ENCODE assay signal across 20 mouse cellular contexts in genomic region chr7:125958856-125959255, GRCm38 (mm10).
A peak's percentile ranks its signal among the peaks of the same experiment; 100 is the strongest.
DNase-seq lines count a peak whose midpoint lies in the region; ATAC-seq and TF ChIP-seq lines count a peak whose summit lies in the region.
"Had no signal": no experiment of that assay in that cellular context is flagged by ENCODE, and none has a peak within 500 bp of the region (broad histone marks: within the 10 kb centered on the region; RNA-seq: fewer than 3 reads in every experiment).

No protein-coding gene starts in this region.

- no peaks in the 10 kb centered on the region for H3K36me3 ChIP-seq in midbrain, embryonic 11.5 days (ENCODE audit: control insufficient read depth, insufficient read depth, low read length)
- H3K36me3 ChIP-seq in midbrain, embryonic 15.5 days (replicated peaks) = no peaks in the 10 kb centered on the region
- H3K36me3 ChIP-seq in limb, embryonic 10.5 days = no peaks in the 10 kb centered on the region
- H3K36me3 ChIP-seq in intestine, postnatal 0 days (ENCODE audit: control insufficient read depth, insufficient read depth) = no peaks in the 10 kb centered on the region
- H3K36me3 ChIP-seq: embryonic facial prominence, embryonic 13.5 days; forebrain, embryonic 12.5 days; forebrain, embryonic 15.5 days; hindbrain, embryonic 12.5 days; hindbrain, embryonic 15.5 days had no signal

- ATAC-seq in midbrain, embryonic 11.5 days (ENCODE audit: low FRiP score) = no peak
- ATAC-seq in midbrain, embryonic 15.5 days (replicated peaks) = no peak
- ATAC-seq in intestine, postnatal 0 days = no peak
- no peak for ATAC-seq in activated CD4-positive, CD25-positive, alpha-beta regulatory T cell, adult 4 months
- ATAC-seq: forebrain, embryonic 15.5 days had no signal

- no peak overlapping the region for H3K27ac ChIP-seq in midbrain, embryonic 11.5 days (ENCODE audit: low read depth, low read length)
- H3K27ac ChIP-seq in midbrain, embryonic 15.5 days = no peak overlapping the region
- H3K27ac ChIP-seq in limb, embryonic 10.5 days = 0 out of 2 replicates have a peak overlapping the region, but pooled peaks have one; percentile 5
- no peak overlapping the region for H3K27ac ChIP-seq in intestine, postnatal 0 days (ENCODE audit: low read depth, low read length)
- H3K27ac ChIP-seq: embryonic facial prominence, embryonic 13.5 days; forebrain, embryonic 12.5 days; forebrain, embryonic 15.5 days; hindbrain, embryonic 12.5 days; hindbrain, embryonic 15.5 days had no signal

- TF ChIP-seq CTCF in intestine, postnatal 0 days (IDR thresholded peaks at IDR 0.05; ENCODE audit: low read depth) = no peak

- 93% methylated on average over 5 of the region's 5 CpGs for WGBS in midbrain, embryonic 11.5 days
- 93% methylated on average over 5 of the region's 5 CpGs for WGBS in midbrain, embryonic 15.5 days
- 88% methylated on average over 5 of the region's 5 CpGs for WGBS in limb, embryonic 10.5 days
- 81% methylated on average over 5 of the region's 5 CpGs for WGBS in intestine, postnatal 0 days

- H3K27me3 ChIP-seq in midbrain, embryonic 11.5 days (ENCODE audit: control insufficient read depth, insufficient read depth, low read length) = no peaks in the 10 kb centered on the region
- no peaks in the 10 kb centered on the region for H3K27me3 ChIP-seq in midbrain, embryonic 15.5 days (replicated peaks)
- H3K27me3 ChIP-seq in limb, embryonic 10.5 days (ENCODE audit: low read depth, poor library complexity, severe bottlenecking) = 0 out of 2 replicates have a peak, but pooled peaks cover 13% of the 10 kb centered on the region
- H3K27me3 ChIP-seq in intestine, postnatal 0 days (replicated peaks; ENCODE audit: control insufficient read depth, insufficient read depth, low read length) = no peaks in the 10 kb centered on the region; the same call in 1 of the 2 replicates
- H3K27me3 ChIP-seq: forebrain, embryonic 15.5 days; hindbrain, embryonic 15.5 days had no signal

- H3K4me3 ChIP-seq in midbrain, embryonic 11.5 days (ENCODE audit: low read depth, low read length) = no peak overlapping the region
- no peak overlapping the region for H3K4me3 ChIP-seq in midbrain, embryonic 15.5 days
- H3K4me3 ChIP-seq in limb, embryonic 10.5 days = no peak overlapping the region
- no peak overlapping the region for H3K4me3 ChIP-seq in intestine, postnatal 0 days (ENCODE audit: low read depth, low read length)
- H3K4me3 ChIP-seq: embryonic facial prominence, embryonic 13.5 days; erythroblast, embryonic 14.5 days; forebrain, embryonic 12.5 days; forebrain, embryonic 15.5 days; hindbrain, embryonic 12.5 days; hindbrain, embryonic 15.5 days had no signal

- H3K9ac ChIP-seq in midbrain, embryonic 11.5 days (ENCODE audit: low read length) = no peak overlapping the region
- H3K9ac ChIP-seq in midbrain, embryonic 15.5 days = no peak overlapping the region
- no peak overlapping the region for H3K9ac ChIP-seq in intestine, postnatal 0 days (ENCODE audit: low read depth, low read length)
- H3K9ac ChIP-seq: embryonic facial prominence, embryonic 13.5 days; forebrain, embryonic 12.5 days; forebrain, embryonic 15.5 days; hindbrain, embryonic 12.5 days; hindbrain, embryonic 15.5 days had no signal

- no peaks in the 10 kb centered on the region; the same call in 1 of the 2 replicates for H3K4me1 ChIP-seq in midbrain, embryonic 11.5 days (ENCODE audit: control insufficient read depth, insufficient read depth, low read length)
- H3K4me1 ChIP-seq in midbrain, embryonic 15.5 days = peaks cover 3% of the 10 kb centered on the region; the same call in 1 of the 2 replicates
- H3K4me1 ChIP-seq in limb, embryonic 10.5 days = peaks cover 40% of the 10 kb centered on the region
- H3K4me1 ChIP-seq in intestine, postnatal 0 days (replicated peaks; ENCODE audit: control insufficient read depth, insufficient read depth, low read length) = no peaks in the 10 kb centered on the region

- peak; percentile 23 for DNase-seq in kidney, adult 18-20 months
- no peak for DNase-seq in kidney, postnatal 10 days
- peak; percentile 72 for DNase-seq in midbrain, embryonic 11.5 days (ENCODE audit: low spot score, missing footprints)
- peak; percentile 15 for DNase-seq in kidney, postnatal 14 days
- DNase-seq in limb, embryonic 10.5 days (ENCODE audit: low spot score) = no peak
- DNase-seq: adrenal gland, postnatal 10 days; cerebellum, adult 18-20 months; cerebellum, adult 9-10 months; cerebellum, postnatal 14 days; gastrocnemius, postnatal 25 days; heart, adult 18-20 months had no signal

- H3K4me2 ChIP-seq in midbrain, embryonic 11.5 days = no peak overlapping the region
- H3K4me2 ChIP-seq in midbrain, embryonic 15.5 days = no peak overlapping the region
- no peak overlapping the region for H3K4me2 ChIP-seq in intestine, postnatal 0 days (replicated peaks; ENCODE audit: low read depth)
- H3K4me2 ChIP-seq: embryonic facial prominence, embryonic 13.5 days; forebrain, embryonic 12.5 days; forebrain, embryonic 15.5 days; hindbrain, embryonic 12.5 days; hindbrain, embryonic 15.5 days had no signal

- H3K9me3 ChIP-seq in midbrain, embryonic 11.5 days (ENCODE audit: control insufficient read depth, low read length) = no peaks in the 10 kb centered on the region
- no peaks in the 10 kb centered on the region for H3K9me3 ChIP-seq in midbrain, embryonic 15.5 days
- no peaks in the 10 kb centered on the region for H3K9me3 ChIP-seq in limb, embryonic 10.5 days (replicated peaks)
- H3K9me3 ChIP-seq in intestine, postnatal 0 days (ENCODE audit: control insufficient read depth) = no peaks in the 10 kb centered on the region
- H3K9me3 ChIP-seq: embryonic facial prominence, embryonic 13.5 days; forebrain, embryonic 12.5 days; forebrain, embryonic 15.5 days; hindbrain, embryonic 12.5 days; hindbrain, embryonic 15.5 days had no signal

Comparison
In these comparisons a context has a peak if more than half of its experiments do, and no peak if none do; other contexts are left out.
1. DNase-seq: peak in kidney, adult 18-20 months (single experiment), midbrain, embryonic 11.5 days (single experiment) and kidney, postnatal 14 days (single experiment); none in kidney, postnatal 10 days (single experiment) and limb, embryonic 10.5 days (single experiment).